Mouse (Mus musculus) cerebellum, postnatal 25 days (tissue): Measurements from ENCODE around the gene Igdcc3.
"Not testable (repeated sequence)": the region's sequence is repeated elsewhere in the genome, so short reads cannot be mapped to it uniquely, and the experiment has no call there.

Source experiments
- DNase-seq, 2 experiments: peaks; one replicate each; pipeline ENCODE4 v3.0.0; 2021; ENCODE audit warnings: mixed read lengths in 2 of 2

Igdcc3 gene

GRCm38 (mm10) chr9:65207041-65207815 lies 66.2 kb downstream of the Igdcc3 start:
- not testable (repeated sequence) for DNase-seq

DNA sequence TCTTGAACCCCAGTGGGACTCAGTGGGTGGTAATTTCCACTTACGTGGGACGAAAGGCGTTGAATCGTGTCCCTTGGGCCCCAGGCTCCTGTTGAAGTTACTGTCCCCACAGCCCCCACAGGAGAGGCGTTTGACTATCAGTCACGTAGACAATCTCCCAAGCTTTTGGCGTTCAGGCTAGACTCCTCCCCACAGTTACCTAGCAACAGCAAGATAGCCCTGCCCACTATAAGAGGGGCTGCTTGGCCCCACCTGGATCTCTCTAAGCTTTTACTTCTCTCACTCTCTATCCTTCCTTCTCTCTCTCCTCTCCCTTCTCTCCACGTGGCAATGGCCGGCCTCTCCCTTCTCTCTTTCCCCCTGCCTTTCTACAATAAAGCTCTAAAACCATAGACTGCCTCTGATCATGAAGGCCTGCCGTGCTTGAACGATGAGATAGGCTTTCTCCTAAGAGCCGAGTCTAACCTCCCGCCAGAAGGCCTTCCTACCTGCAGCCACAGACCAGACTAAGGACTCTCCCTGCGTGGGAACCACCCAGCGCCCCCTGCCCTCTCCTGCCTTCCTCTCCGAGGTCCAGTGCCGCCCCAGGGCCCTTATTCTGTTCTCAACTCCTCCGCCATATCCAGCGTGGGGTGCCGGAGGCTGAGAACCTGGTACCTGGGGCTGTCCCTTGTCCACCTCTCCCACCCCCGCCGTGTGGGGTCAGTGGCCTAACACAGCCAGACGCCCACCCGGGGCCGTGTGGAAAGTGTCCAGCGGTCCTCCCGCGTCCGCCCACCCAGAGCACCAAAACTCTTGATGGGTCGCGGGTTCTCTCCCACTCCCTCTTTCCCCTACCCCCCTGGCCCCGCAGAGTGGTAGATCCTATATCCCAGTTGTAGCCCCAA lies 67.5 kb downstream of the Igdcc3 start:
- DNase-seq: no peak

GRCm38 (mm10) chr9:65211598-65211997 lies 70.6 kb downstream of the Igdcc3 start:
- no peak for DNase-seq

DNA sequence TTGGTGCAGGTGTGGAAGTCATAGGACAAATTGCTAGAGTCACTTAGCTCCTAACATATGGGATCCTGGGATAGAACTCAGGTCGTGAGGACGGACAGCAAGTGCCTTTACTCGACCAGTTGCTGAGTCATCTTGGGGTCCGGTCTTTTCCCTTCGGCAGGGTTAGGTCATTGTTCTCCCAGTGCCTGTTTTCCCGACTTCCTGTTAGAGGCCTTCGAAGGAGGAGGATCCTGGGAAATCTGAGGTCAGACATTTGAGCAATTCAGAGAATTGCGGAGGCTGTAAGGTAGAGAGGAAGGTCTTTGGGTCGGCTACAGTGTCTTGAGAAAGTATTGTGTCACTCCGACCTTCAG lies 73.4 kb downstream of the Igdcc3 start:
- DNase-seq: no peak

- DNase-seq: peak; percentile 93
Observed at GRCm38 (mm10) chr9:65214778-65215493, 73.9 kb downstream of the Igdcc3 start.

- DNase-seq: no peak
Observed at GRCm38 (mm10) chr9:65215494-65216126, 74.6 kb downstream of the Igdcc3 start.

- DNase-seq: no peak
Observed at GRCm38 (mm10) chr9:65216972-65217371, 76.0 kb downstream of the Igdcc3 start.

DNA sequence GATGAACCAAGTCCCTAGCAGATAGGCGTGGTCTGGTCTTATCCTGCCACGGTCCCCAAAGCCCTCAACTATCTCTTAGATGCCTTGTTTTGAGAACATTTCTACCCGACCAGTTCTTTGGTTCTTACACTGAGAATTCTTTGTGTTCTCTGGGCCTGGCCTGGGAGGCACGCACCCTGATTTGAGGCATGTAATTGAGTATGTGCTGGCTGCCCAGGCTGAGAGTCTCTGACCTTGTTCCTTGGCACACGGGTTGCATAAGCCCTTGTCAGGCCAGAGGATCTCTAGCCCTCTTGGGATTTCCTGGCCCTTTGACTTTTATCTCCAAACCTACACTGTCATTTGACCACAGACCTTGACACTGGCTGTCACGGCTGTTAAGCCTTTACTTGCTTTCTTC lies 76.7 kb downstream of the Igdcc3 start:
- DNase-seq: no peak

GRCm38 (mm10) chr9:65218916-65219315 lies 77.9 kb downstream of the Igdcc3 start:
- no peak for DNase-seq

GRCm38 (mm10) chr9:65220398-65220797 lies 79.4 kb downstream of the Igdcc3 start:
- not testable (repeated sequence) for DNase-seq

GRCm38 (mm10) chr9:65223927-65224326 lies 82.9 kb downstream of the Igdcc3 start:
- DNase-seq: no peak

DNA sequence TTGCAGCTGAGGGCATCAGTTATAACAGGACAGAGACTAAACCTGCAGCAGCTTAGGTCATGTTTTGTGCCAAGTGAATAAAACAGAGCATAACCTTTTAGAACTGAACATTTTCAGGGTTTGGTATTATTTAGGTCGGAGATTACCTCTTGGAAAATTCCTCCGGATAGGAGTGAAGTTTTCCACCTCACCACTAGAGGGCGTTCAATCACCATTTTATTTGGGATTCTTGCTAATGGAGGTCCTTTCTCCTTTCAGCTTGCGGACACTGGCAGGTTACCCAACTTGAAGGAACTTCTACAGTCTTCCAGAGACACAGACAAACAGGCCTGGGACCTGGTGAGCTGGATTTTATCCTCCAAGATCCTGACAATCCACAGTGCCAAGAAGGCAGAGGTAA lies 84.8 kb downstream of the Igdcc3 start:
- peak in 1 of 2 experiments; percentile 50 for DNase-seq

GRCm38 (mm10) chr9:65230250-65230649 lies 89.3 kb downstream of the Igdcc3 start:
- DNase-seq: no peak

- DNase-seq: no peak
Observed at GRCm38 (mm10) chr9:65231284-65231683, 90.3 kb downstream of the Igdcc3 start.

- no peak for DNase-seq
Observed at GRCm38 (mm10) chr9:65233243-65233985, 92.4 kb downstream of the Igdcc3 start.

- DNase-seq: no peak
Observed at GRCm38 (mm10) chr9:65234734-65235133, 93.7 kb downstream of the Igdcc3 start.
